Mouse (Mus musculus): ENCODE data around the gene Sprr2a2. TPM values are rescaled to one million over a fixed set of nuclear protein-coding genes. Genes with fewer than 3 reads are reported as not detected.
"Not testable (repeated sequence)": the region's sequence is repeated elsewhere in the genome, so short reads cannot be mapped to it uniquely, and the experiment has no call there.

The Sprr2a2 gene
- polyA plus RNA-seq, 1 experiment: not detected

GRCm38 (mm10) chr3:92246245-92246644 is 30.5 kb downstream of the Sprr2a2 start:
- not testable (repeated sequence) for H3K27ac ChIP-seq (ENCODE audit: insufficient read depth, low read depth, low read length); H3K4me1 ChIP-seq (ENCODE audit: control insufficient read depth, insufficient read depth, low read length); H3K4me3 ChIP-seq (ENCODE audit: insufficient read depth, low read depth, low read length)
- whole genome bisulfite sequencing: no CpG with 5 or more reads among the region's 10 CpGs

GRCm38 (mm10) chr3:92248494-92248893 is 32.8 kb downstream of the Sprr2a2 start:
- H3K27ac ChIP-seq (ENCODE audit: insufficient read depth, low read depth, low read length); H3K4me3 ChIP-seq (ENCODE audit: insufficient read depth, low read depth, low read length); H3K4me1 ChIP-seq (ENCODE audit: control insufficient read depth, insufficient read depth, low read length): not testable (repeated sequence)

GRCm38 (mm10) chr3:92250450-92250849 is 34.7 kb downstream of the Sprr2a2 start:
- not testable (repeated sequence) for H3K4me1 ChIP-seq (ENCODE audit: control insufficient read depth, insufficient read depth, low read length); H3K4me3 ChIP-seq (ENCODE audit: insufficient read depth, low read depth, low read length); H3K27ac ChIP-seq (ENCODE audit: insufficient read depth, low read depth, low read length)
- WGBS: 91% methylated on average over 1 of the region's 2 CpGs

GRCm38 (mm10) chr3:92253860-92254259 is 38.1 kb downstream of the Sprr2a2 start:
- H3K4me1 ChIP-seq (ENCODE audit: control insufficient read depth, insufficient read depth, low read length); H3K4me3 ChIP-seq (ENCODE audit: insufficient read depth, low read depth, low read length); H3K27ac ChIP-seq (ENCODE audit: insufficient read depth, low read depth, low read length): not testable (repeated sequence)
- no CpG with 5 or more reads among the region's 8 CpGs for WGBS

GRCm38 (mm10) chr3:92258526-92258925 is 42.8 kb downstream of the Sprr2a2 start:
- not testable (repeated sequence) for H3K4me1 ChIP-seq (ENCODE audit: control insufficient read depth, insufficient read depth, low read length); H3K4me3 ChIP-seq (ENCODE audit: insufficient read depth, low read depth, low read length); H3K27ac ChIP-seq (ENCODE audit: insufficient read depth, low read depth, low read length)

GRCm38 (mm10) chr3:92263462-92263861 is 47.7 kb downstream of the Sprr2a2 start:
- not testable (repeated sequence) for H3K4me3 ChIP-seq (ENCODE audit: insufficient read depth, low read depth, low read length); H3K4me1 ChIP-seq (ENCODE audit: control insufficient read depth, insufficient read depth, low read length); H3K27ac ChIP-seq (ENCODE audit: insufficient read depth, low read depth, low read length)
- WGBS: no CpG with 5 or more reads among the region's 2 CpGs

GRCm38 (mm10) chr3:92271414-92271985 is 55.8 kb downstream of the Sprr2a2 start:
- H3K4me1 ChIP-seq (ENCODE audit: control insufficient read depth, insufficient read depth, low read length); H3K27ac ChIP-seq (ENCODE audit: insufficient read depth, low read depth, low read length); H3K4me3 ChIP-seq (ENCODE audit: insufficient read depth, low read depth, low read length): not testable (repeated sequence)
- WGBS: no CpG with 5 or more reads among the region's 4 CpGs

- not testable (repeated sequence) for H3K27ac ChIP-seq (ENCODE audit: insufficient read depth, low read depth, low read length); H3K4me1 ChIP-seq (ENCODE audit: control insufficient read depth, insufficient read depth, low read length); H3K4me3 ChIP-seq (ENCODE audit: insufficient read depth, low read depth, low read length)
These were observed 57.8 kb downstream of the Sprr2a2 start for GRCm38 (mm10) chr3:92273504-92273903.

GRCm38 (mm10) chr3:92274018-92274417 is 58.3 kb downstream of the Sprr2a2 start:
- H3K4me1 ChIP-seq (ENCODE audit: control insufficient read depth, insufficient read depth, low read length); H3K27ac ChIP-seq (ENCODE audit: insufficient read depth, low read depth, low read length); H3K4me3 ChIP-seq (ENCODE audit: insufficient read depth, low read depth, low read length): not testable (repeated sequence)
- no CpG with 5 or more reads among the region's 1 CpGs for WGBS

- not testable (repeated sequence) for H3K4me1 ChIP-seq (ENCODE audit: control insufficient read depth, insufficient read depth, low read length); H3K27ac ChIP-seq (ENCODE audit: insufficient read depth, low read depth, low read length); H3K4me3 ChIP-seq (ENCODE audit: insufficient read depth, low read depth, low read length)
These were observed 63.9 kb downstream of the Sprr2a2 start for GRCm38 (mm10) chr3:92279663-92280062.

GRCm38 (mm10) chr3:92280963-92281606 is 65.4 kb downstream of the Sprr2a2 start:
- not testable (repeated sequence) for H3K27ac ChIP-seq (ENCODE audit: insufficient read depth, low read depth, low read length); H3K4me1 ChIP-seq (ENCODE audit: control insufficient read depth, insufficient read depth, low read length); H3K4me3 ChIP-seq (ENCODE audit: insufficient read depth, low read depth, low read length)
- 88% methylated on average over 5 of the region's 12 CpGs for WGBS

- H3K4me1 ChIP-seq (ENCODE audit: control insufficient read depth, insufficient read depth, low read length); H3K27ac ChIP-seq (ENCODE audit: insufficient read depth, low read depth, low read length); H3K4me3 ChIP-seq (ENCODE audit: insufficient read depth, low read depth, low read length): not testable (repeated sequence)
- 94% methylated on average over 1 of the region's 1 CpGs for WGBS
These were observed 69.4 kb downstream of the Sprr2a2 start, which contains the start of gene Sprr2a3 for GRCm38 (mm10) chr3:92285101-92285500. TSS of gene Sprr2a3 (plus strand) at chr3:92285417.

GRCm38 (mm10) chr3:92288489-92288888 is 72.8 kb downstream of the Sprr2a2 start:
- H3K4me3 ChIP-seq (ENCODE audit: insufficient read depth, low read depth, low read length); H3K27ac ChIP-seq (ENCODE audit: insufficient read depth, low read depth, low read length); H3K4me1 ChIP-seq (ENCODE audit: control insufficient read depth, insufficient read depth, low read length): not testable (repeated sequence)
- 71% methylated on average over 3 of the region's 6 CpGs for WGBS

Measured in olfactory bulb, adult 2 months (tissue).